Mouse (Mus musculus): ENCODE results near the gene Gm37240.
"Not testable (repeated sequence)": the region's sequence is repeated elsewhere in the genome, so short reads cannot be mapped to it uniquely, and the experiment has no call there.

Gene Gm37240

GRCm38 (mm10) chr3:84603212-84603611 is 1284.1 kb downstream of the Gm37240 start:
- DNase-seq (ENCODE audit: low read depth, low spot score) = no peak

GRCm38 (mm10) chr3:84602759-84603158 is 1284.6 kb downstream of the Gm37240 start:
- DNase-seq (ENCODE audit: low read depth, low spot score) = no peak

GRCm38 (mm10) chr3:84601870-84602495 is 1285.3 kb downstream of the Gm37240 start:
- DNase-seq (ENCODE audit: low read depth, low spot score) = no peak

- no peak for DNase-seq (ENCODE audit: low read depth, low spot score)
Observed at GRCm38 (mm10) chr3:84598756-84599155, 1288.6 kb downstream of the Gm37240 start.

- DNase-seq (ENCODE audit: low read depth, low spot score) = no peak
Observed at GRCm38 (mm10) chr3:84597996-84598734, 1289.2 kb downstream of the Gm37240 start.

GRCm38 (mm10) chr3:84595677-84596234 is 1291.6 kb downstream of the Gm37240 start:
- no peak for DNase-seq (ENCODE audit: low read depth, low spot score)

- DNase-seq (ENCODE audit: low read depth, low spot score) = no peak
Observed at GRCm38 (mm10) chr3:84594894-84595676, 1292.2 kb downstream of the Gm37240 start.

- no peak for DNase-seq (ENCODE audit: low read depth, low spot score)
Observed at GRCm38 (mm10) chr3:84593274-84593673, 1294.0 kb downstream of the Gm37240 start, which contains the start of gene Tigd4. Gene Tigd4, plus strand, starts transcription at chr3:84593574.

GRCm38 (mm10) chr3:84586736-84587135 is 1300.6 kb downstream of the Gm37240 start:
- no peak for DNase-seq (ENCODE audit: low read depth, low spot score)

- DNase-seq (ENCODE audit: low read depth, low spot score) = no peak
Observed at GRCm38 (mm10) chr3:84582913-84583276, 1304.4 kb downstream of the Gm37240 start.

GRCm38 (mm10) chr3:84582023-84582912 is 1305.0 kb downstream of the Gm37240 start, which contains the start of gene Arfip1:
Gene Arfip1, minus strand, starts transcription at chr3:84582625.
- peak; percentile 96 for DNase-seq (ENCODE audit: low read depth, low spot score)

GRCm38 (mm10) chr3:84581696-84582022 is 1305.7 kb downstream of the Gm37240 start:
- no peak for DNase-seq (ENCODE audit: low read depth, low spot score)

GRCm38 (mm10) chr3:84580716-84581115 is 1306.6 kb downstream of the Gm37240 start:
- no peak for DNase-seq (ENCODE audit: low read depth, low spot score)

GRCm38 (mm10) chr3:84570501-84570900 is 1316.8 kb downstream of the Gm37240 start:
- no peak for DNase-seq (ENCODE audit: low read depth, low spot score)

- no peak for DNase-seq (ENCODE audit: low read depth, low spot score)
Observed at GRCm38 (mm10) chr3:84569587-84569986, 1317.7 kb downstream of the Gm37240 start.

GRCm38 (mm10) chr3:84568540-84568939 is 1318.8 kb downstream of the Gm37240 start:
- no peak for DNase-seq (ENCODE audit: low read depth, low spot score)

GRCm38 (mm10) chr3:84563415-84563814 is 1323.9 kb downstream of the Gm37240 start:
- no peak for DNase-seq (ENCODE audit: low read depth, low spot score)

GRCm38 (mm10) chr3:84562911-84563310 is 1324.4 kb downstream of the Gm37240 start:
- not testable (repeated sequence) for DNase-seq (ENCODE audit: low read depth, low spot score)

GRCm38 (mm10) chr3:84558301-84558700 is 1329.0 kb downstream of the Gm37240 start:
- no peak for DNase-seq (ENCODE audit: low read depth, low spot score)

- DNase-seq (ENCODE audit: low read depth, low spot score) = no peak
Observed at GRCm38 (mm10) chr3:84555780-84556179, 1331.5 kb downstream of the Gm37240 start.

GRCm38 (mm10) chr3:84547177-84547576 is 1340.1 kb downstream of the Gm37240 start:
- DNase-seq (ENCODE audit: low read depth, low spot score) = no peak

Measured in retina, postnatal 7 days (tissue).